Mouse (Mus musculus) gastrocnemius, postnatal 36 days (tissue): ENCODE measurements around the gene Cybc1. TPM values are rescaled to one million over a fixed set of nuclear protein-coding genes. Genes with fewer than 3 reads are reported as not detected.
A peak's percentile ranks its signal among the peaks of the same experiment; 100 is the strongest.

Experiments
- DNase-seq, 2 experiments: peaks; one replicate each; pipeline ENCODE4 v3.0.0; 2022
- intact Hi-C: fragments of 180-260 bp; cut with DNase I; formaldehyde crosslinking; loops from one replicate; pipeline ENCODE4 v1.15.1; 2025
- long read RNA-seq, 2 experiments: library from polyadenylated mRNA; stranded (forward); transcript quantifications; one replicate each; pipeline ENCODE4 v2.0.0; 2021
- total RNA-seq, 2 experiments: library from RNA; stranded (reverse); gene quantifications; 2 replicates each; pipeline ENCODE4 v1.2.3; 2021

The Cybc1 gene
- 1 to 10 TPM; 2.5 to 2.7 TPM for total RNA-seq
- long read RNA-seq, experiment 1, partial matches to known transcripts, result 0 of 3 reads
- long read RNA-seq, experiment 1, other reads (novel, unspliced or antisense), result 1 of 3 reads
- long read RNA-seq, experiment 2, partial matches to known transcripts, result 0 of 2 reads
- long read RNA-seq, experiment 2, other reads (novel, unspliced or antisense), result 1 of 2 reads

- intact Hi-C loops, result no loop called here
- DNase-seq, result peak; percentile 46 to 66
Observed at GRCm38 (mm10) chr11:121229018-121229439, at the start of gene Cybc1. Gene Cybc1, minus strand, starts transcription at chr11:121229322.

- intact Hi-C loops, result no loop called here
- DNase-seq, result no peak
Observed at GRCm38 (mm10) chr11:121278011-121278410, 48.9 kb upstream of the Cybc1 start.

DNA sequence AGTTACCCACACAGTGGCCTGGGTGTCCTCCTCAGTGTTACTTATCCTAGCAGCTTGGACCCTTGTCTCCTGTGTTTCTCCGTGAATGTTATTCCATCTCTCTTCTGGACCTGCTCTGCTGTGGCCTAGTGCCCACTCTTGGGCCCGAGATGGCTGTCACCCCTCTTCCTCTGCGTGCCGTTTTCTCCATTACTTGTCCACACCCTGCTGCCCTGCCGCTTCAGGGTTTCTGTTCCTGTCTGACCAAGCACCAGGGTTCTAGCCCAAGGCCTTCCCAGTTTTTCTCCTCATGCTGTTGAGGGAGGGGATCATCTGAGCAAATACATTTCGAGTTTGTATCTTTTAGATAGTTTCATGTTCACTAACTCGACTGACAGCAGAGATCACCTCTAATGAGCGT is 48.4 kb upstream of the Cybc1 start:
- intact Hi-C loops, result no loop called here
- DNase-seq, result no peak

GRCm38 (mm10) chr11:121261074-121261473 is 32.0 kb upstream of the Cybc1 start:
- no peak for DNase-seq
- intact Hi-C loops, result no loop called here

DNA sequence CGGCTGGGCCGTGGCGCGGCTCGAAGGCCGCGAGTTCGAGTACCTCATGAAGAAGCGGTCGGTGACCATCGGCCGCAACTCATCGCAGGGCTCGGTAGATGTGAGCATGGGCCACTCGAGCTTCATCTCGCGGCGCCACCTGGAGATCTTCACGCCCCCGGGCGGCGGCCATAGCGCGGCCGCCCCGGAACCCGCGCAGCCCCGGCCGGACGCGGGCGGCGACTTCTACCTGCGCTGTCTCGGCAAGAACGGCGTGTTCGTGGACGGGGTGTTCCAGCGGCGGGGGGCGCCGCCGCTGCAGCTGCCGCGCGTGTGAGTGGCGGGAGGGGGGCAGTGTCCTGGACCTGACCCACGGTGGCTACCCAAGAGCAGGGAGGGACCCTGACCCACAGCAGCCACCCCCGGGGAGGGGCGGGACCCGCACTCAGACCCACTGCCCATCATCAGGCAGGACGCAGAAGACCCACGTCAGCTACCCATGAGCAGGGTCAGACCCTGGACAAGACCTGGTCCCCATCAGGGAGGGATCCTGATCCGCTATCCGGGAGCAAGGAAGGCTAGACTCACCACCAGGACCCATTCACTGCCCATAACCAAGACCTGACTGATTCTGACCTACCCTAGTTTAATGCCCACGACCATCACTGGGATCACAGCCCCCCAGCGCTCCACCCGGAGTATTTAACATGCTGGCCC is 31.2 kb upstream of the Cybc1 start:
- intact Hi-C loops, result no loop called here
- peak in 1 of 2 experiments; percentile 30 for DNase-seq

- DNase-seq, result peak; percentile 81 to 88
- intact Hi-C loops, result no loop called here
Observed at GRCm38 (mm10) chr11:121259160-121260100, 30.3 kb upstream of the Cybc1 start, which contains the start of gene Foxk2. Gene Foxk2, plus strand, starts transcription at chr11:121259990.

DNA sequence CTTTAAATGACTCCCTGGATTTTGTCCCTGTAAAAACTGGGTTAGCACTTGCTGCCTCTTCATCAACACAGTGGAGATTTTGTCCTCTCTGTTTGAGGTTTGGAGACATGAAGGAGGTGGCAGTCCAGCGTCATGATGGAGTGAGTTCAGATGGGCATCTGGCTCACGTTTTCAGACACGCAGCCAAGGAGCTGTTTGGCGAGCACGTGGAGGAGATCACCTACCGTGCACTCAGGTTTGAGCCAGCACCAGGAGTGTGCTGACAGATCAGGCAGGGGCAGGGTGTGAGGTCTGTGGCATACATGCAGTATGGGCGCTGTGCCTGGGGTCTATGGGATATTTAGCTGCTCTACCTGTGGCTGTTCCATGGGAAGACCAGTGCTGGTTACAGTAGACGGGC is 21.1 kb upstream of the Cybc1 start:
- intact Hi-C loops, result no loop called here

DNA sequence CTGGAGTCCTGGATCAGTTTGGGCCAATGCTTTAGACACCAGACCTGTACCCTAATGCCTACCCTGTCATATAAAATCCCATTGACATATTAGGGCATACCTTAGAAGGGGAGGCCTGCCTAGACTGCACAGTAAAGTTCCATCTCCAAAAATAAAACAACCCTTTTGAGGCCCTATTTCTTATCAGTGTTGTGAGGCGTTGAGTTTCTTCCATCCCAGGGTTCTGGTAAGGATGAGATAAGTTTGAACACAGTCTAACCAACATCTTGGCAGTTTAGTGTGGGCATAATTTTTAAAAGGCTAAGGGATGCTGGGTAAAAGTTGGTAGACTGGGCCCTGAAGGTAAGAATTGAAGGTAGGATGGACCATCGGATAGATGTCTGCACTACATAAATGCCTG is 10.5 kb upstream of the Cybc1 start:
- no peak for DNase-seq
- intact Hi-C loops, result loop anchor here (5.0 kb wide), 1 partner anchor 113 kb away; the partner anchor contains the start of gene Wdr45b

More for the DNA sequence above, 21.1 kb upstream of the Cybc1 start:
- no peak for DNase-seq

DNA sequence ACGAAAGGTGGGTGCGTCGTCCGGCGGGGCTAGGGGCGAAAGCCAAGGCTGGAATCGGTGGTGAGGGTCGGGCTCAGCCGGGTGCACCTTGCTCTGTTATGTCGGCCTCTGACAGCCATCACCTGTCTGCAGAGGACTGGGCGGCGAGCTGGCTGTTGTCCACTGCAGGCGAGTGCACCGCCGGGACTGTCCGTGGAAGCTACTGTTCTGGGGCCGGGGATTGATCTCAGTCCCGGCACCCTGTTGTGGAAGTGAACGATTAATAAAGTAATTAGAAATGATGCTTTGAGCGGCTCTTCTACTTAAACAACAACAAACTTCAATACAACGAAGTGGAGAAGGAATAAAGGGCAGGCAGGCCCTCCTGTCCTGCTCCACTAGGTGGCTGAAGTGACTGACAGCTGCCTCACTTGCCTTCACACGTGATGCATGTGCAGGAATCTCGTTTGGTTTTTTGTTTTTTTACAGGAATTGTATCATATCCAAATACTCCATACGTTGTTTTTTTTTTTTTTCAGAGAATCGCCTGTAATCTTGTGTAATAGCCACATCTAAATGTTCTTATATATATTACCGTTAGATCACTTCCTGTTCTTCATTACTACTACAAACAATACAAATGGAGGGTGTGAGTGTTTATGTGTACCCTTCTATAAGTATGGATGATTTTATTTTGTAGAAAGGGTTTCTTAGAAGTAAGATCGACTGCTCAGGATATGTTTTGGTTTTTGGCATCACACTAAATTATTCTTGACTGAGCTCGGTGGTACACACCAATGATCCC is 8.4 kb upstream of the Cybc1 start:
- intact Hi-C loops, result loop anchor here (5.0 kb wide), 1 partner anchor 115 kb away; the partner anchor contains the start of gene Wdr45b
- DNase-seq, result no peak

GRCm38 (mm10) chr11:121236564-121237344 is 7.6 kb upstream of the Cybc1 start, which contains the start of gene Narf:
Gene Narf, plus strand, starts transcription at chr11:121237253.
- peak; percentile 98 to 99 for DNase-seq
- intact Hi-C loops, result loop anchor here (5.0 kb wide), 1 partner anchor 116 kb away; the partner anchor contains the start of gene Wdr45b

- DNase-seq, result no peak
- intact Hi-C loops, result loop anchor here (5.0 kb wide), 1 partner anchor 117 kb away; the partner anchor contains the start of gene Wdr45b
Observed at GRCm38 (mm10) chr11:121235475-121236238, 6.5 kb upstream of the Cybc1 start.

DNA sequence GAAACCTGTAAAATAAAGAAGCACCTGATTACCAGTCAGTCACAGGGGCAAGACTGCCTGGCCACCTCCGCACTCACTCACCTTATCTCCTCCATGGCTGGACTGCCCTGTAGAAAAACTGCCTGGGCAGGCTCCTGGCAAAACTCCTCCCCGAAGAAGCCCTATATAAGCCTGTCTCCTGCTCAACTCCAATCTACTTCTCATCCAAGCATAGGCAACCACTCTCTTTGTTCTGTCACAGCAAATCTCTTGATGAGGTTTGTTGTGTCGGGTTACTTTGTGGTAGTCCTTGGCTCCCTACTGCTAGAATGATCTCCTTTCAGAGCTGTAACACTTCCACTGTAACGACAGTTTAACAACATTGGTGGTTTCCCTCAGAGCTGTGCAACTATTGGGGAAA is 3.6 kb upstream of the Cybc1 start:
- no peak for DNase-seq
- intact Hi-C loops, result no loop called here

- DNase-seq, result no peak
- intact Hi-C loops, result no loop called here
Observed at GRCm38 (mm10) chr11:121231628-121232291, 2.6 kb upstream of the Cybc1 start.

GRCm38 (mm10) chr11:121231191-121231590 is 2.1 kb upstream of the Cybc1 start:
- intact Hi-C loops, result no loop called here

DNA sequence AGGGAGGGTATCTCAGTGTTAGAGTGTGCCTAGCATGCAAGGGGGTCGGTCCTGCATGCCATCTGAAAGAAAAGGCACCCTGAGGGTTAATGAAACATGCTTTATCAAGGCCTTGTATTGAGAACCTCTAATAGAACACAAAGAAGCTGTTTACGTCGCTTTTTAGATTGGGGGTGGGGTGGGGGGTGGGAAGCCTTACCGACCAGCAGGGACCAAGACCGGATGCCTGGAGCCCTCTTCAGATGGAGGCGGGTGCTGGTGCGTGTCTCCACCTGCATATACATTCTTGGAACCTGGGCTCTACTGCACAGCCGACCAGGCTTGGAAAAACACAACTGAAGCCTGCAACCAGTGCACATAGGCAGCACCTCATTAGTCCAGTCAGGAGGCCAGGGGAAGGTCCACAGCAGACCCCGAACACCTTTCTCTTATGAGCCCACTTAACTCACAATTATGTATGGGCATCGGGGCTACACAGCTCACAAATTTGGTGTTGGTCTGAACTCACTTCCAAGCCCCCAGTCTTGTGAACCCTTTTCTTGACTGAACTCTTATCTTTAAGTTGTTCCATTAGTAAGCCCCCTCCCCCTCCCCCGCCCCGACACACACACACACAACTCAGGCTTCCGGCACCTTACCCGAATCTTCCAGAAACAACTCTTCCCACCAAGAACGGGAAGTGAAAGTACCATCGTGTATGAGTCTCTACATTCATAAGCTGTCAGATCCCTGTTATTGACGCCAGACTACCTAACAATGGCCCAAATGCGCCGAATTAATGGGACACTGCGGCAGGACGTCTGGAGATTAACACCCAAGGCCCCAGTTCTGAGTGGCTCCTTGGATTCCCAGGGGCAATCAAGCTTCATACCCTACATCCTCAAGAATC is 749 bp downstream of the Cybc1 start:
- intact Hi-C loops, result no loop called here
- no peak for DNase-seq

More at GRCm38 (mm10) chr11:121231191-121231590, 2.1 kb upstream of the Cybc1 start:
- DNase-seq, result no peak

GRCm38 (mm10) chr11:121221321-121222010 is 7.7 kb downstream of the Cybc1 start:
- DNase-seq, result no peak
- intact Hi-C loops, result no loop called here
